Mouse (Mus musculus) bone marrow macrophage, adult 2 months (primary cell): ENCODE data around the gene Fndc8.

Source experiments
- CTCF ChIP-seq: IDR thresholded peaks from 2 replicates; pipeline ENCODE4 v1.5.1; 2012; ENCODE audit warnings: low read depth, mild to moderate bottlenecking, low read length, moderate library complexity
- POLR2A ChIP-seq: IDR thresholded peaks from 2 replicates; pipeline ENCODE4 v1.6.1; 2012; ENCODE audit warnings: mild to moderate bottlenecking, low read depth, low read length, borderline replicate concordance

- TF ChIP-seq CTCF = no peak
- no peak for TF ChIP-seq POLR2A
These were observed 18.9 kb downstream of the Fndc8 start for GRCm38 (mm10) chr11:82910679-82911389.
